Mouse (Mus musculus) CH12.LX (cell line): ENCODE data around the gene Phf14. TPM values are rescaled to one million over a fixed set of nuclear protein-coding genes. Genes with fewer than 3 reads are reported as not detected.

Experiments
- DNase-seq: peaks from one replicate; pipeline ENCODE4 v3.0.0-alpha.2; 2013; ENCODE audit errors: extremely low read depth
- H3K27ac ChIP-seq: 2 replicates; pipeline ENCODE4 v1.5.1; 2012; ENCODE audit warnings: low read depth, mild to moderate bottlenecking, control low read depth, moderate library complexity; ENCODE audit not compliant: insufficient read depth
- H3K27me3 ChIP-seq: replicated peaks from 2 replicates; pipeline ENCODE3; 2012; ENCODE audit warnings: inconsistent platforms
- H3K36me3 ChIP-seq, 2 experiments: replicated peaks in 1 of 2; 2 replicates each; pipeline versions ENCODE3 to v1.6.1; 2012; ENCODE audit warnings: inconsistent platforms in 1 of 2, low read length in 1 of 2, mild to moderate bottlenecking in 1 of 2, mixed read lengths in 1 of 2, moderate library complexity in 1 of 2; ENCODE audit not compliant: control insufficient read depth in 1 of 2, insufficient read depth in 1 of 2
- H3K4me1 ChIP-seq, 2 experiments: 2 replicates each; pipeline ENCODE4 v1.6.1; 2012; ENCODE audit warnings: inconsistent platforms in 1 of 2, moderate library complexity in 1 of 2; ENCODE audit not compliant: insufficient read depth in 2 of 2, control insufficient read depth in 1 of 2
- H3K4me2 ChIP-seq: 2 replicates; pipeline ENCODE4 v1.6.1; 2012; ENCODE audit warnings: low read depth, mild to moderate bottlenecking, control low read depth; ENCODE audit not compliant: poor library complexity, insufficient read depth, severe bottlenecking
- H3K4me3 ChIP-seq, 3 experiments: fragments of 150-350 bp in 1 of 3; sonication (generic) in 1 of 3; replicated peaks in 1 of 3; 2 replicates each; pipeline versions ENCODE3 to v1.5.1; 2011 to 2012; ENCODE audit warnings: low read depth in 2 of 3, low read length in 2 of 3, mild to moderate bottlenecking in 2 of 3, moderate library complexity in 2 of 3, control low read depth in 1 of 3, improper control_type of control experiment in 1 of 3, inconsistent platforms in 1 of 3, mixed read lengths in 1 of 3; ENCODE audit not compliant: poor library complexity in 1 of 3
- H3K79me2 ChIP-seq: replicated peaks from 2 replicates; pipeline ENCODE4 v1.6.1; 2012; ENCODE audit warnings: mild to moderate bottlenecking, moderate library complexity; ENCODE audit not compliant: control insufficient read depth, poor library complexity, insufficient read depth, severe bottlenecking; ENCODE audit errors: extremely low read depth
- H3K9ac ChIP-seq: 2 replicates; pipeline ENCODE4 v1.6.1; 2012; ENCODE audit warnings: low read depth, mild to moderate bottlenecking, control low read depth, moderate library complexity; ENCODE audit not compliant: insufficient read depth
- H3K9me3 ChIP-seq: replicated peaks from 2 replicates; pipeline ENCODE3; 2012; ENCODE audit warnings: low read length, inconsistent platforms, mixed read lengths
- CHD2 ChIP-seq: IDR thresholded peaks from 2 replicates; pipeline ENCODE4 v1.6.1; 2011; ENCODE audit warnings: low read length, improper control_type of control experiment
- CTCF ChIP-seq, 2 experiments: IDR thresholded peaks in 1 of 2; conservative IDR thresholded peaks in 1 of 2; 2 replicates each; pipeline ENCODE4 v1.5.1; 2011 to 2012; ENCODE audit warnings: low read depth in 2 of 2, low read length in 2 of 2, improper control_type of control experiment in 1 of 2, inconsistent platforms in 1 of 2, mild to moderate bottlenecking in 1 of 2, moderate library complexity in 1 of 2
- GABPA ChIP-seq: IDR thresholded peaks from 2 replicates; pipeline ENCODE4 v1.6.1; 2012; ENCODE audit warnings: low read depth, low read length, improper control_type of control experiment, inconsistent platforms; ENCODE audit not compliant: insufficient replicate concordance
- HCFC1 ChIP-seq: IDR thresholded peaks from 2 replicates; pipeline ENCODE4 v1.6.1; 2012; ENCODE audit warnings: low read depth, mild to moderate bottlenecking, inconsistent platforms, low read length, improper control_type of control experiment
- IRF4 ChIP-seq: IDR thresholded peaks from 2 replicates; pipeline ENCODE4 v1.6.1; 2014; ENCODE audit warnings: low read depth, mild to moderate bottlenecking, inconsistent platforms, low read length, improper control_type of control experiment
- JUN ChIP-seq: IDR thresholded peaks from 2 replicates; pipeline ENCODE4 v1.6.1; 2011; ENCODE audit warnings: low read depth, mild to moderate bottlenecking, low read length, improper control_type of control experiment, moderate library complexity; ENCODE audit not compliant: insufficient read depth
- JUND ChIP-seq: conservative IDR thresholded peaks from 2 replicates; pipeline ENCODE4 v1.6.1; 2011; ENCODE audit warnings: low read depth, low read length, improper control_type of control experiment
- KAT2A ChIP-seq: IDR thresholded peaks from 2 replicates; pipeline ENCODE4 v1.6.1; 2012; ENCODE audit warnings: low read length, improper control_type of control experiment, inconsistent platforms; ENCODE audit not compliant: insufficient replicate concordance
- MEF2A ChIP-seq: IDR thresholded peaks from 2 replicates; pipeline ENCODE4 v1.6.1; 2014; ENCODE audit warnings: low read depth, mild to moderate bottlenecking, inconsistent platforms, low read length, improper control_type of control experiment, borderline replicate concordance
- MYC ChIP-seq: IDR thresholded peaks from 2 replicates; pipeline ENCODE4 v1.6.1; 2011; ENCODE audit warnings: low read depth, mild to moderate bottlenecking, improper control_type of control experiment, low read length
- NELFE ChIP-seq: IDR thresholded peaks from 2 replicates; pipeline ENCODE4 v1.6.1; 2011; ENCODE audit warnings: low read depth, low read length, improper control_type of control experiment
- NRF1 ChIP-seq: IDR thresholded peaks from 2 replicates; pipeline ENCODE4 v1.6.1; 2014; ENCODE audit warnings: low read depth, mild to moderate bottlenecking, inconsistent platforms, low read length, improper control_type of control experiment, moderate library complexity
- POLR2AphosphoS2 ChIP-seq: IDR thresholded peaks from 2 replicates; pipeline ENCODE4 v1.6.1; 2011; ENCODE audit warnings: low read depth, low read length, improper control_type of control experiment
- RAD21 ChIP-seq: IDR thresholded peaks from 2 replicates; pipeline ENCODE4 v1.6.1; 2011; ENCODE audit warnings: low read depth, mild to moderate bottlenecking, low read length, improper control_type of control experiment, moderate library complexity
- SIN3A ChIP-seq: IDR thresholded peaks from 2 replicates; pipeline ENCODE4 v1.6.1; 2012; ENCODE audit warnings: low read length, improper control_type of control experiment, inconsistent platforms
- SMC3 ChIP-seq: IDR thresholded peaks from 2 replicates; pipeline ENCODE4 v1.6.1; 2011; ENCODE audit warnings: low read depth, low read length, improper control_type of control experiment
- TBP ChIP-seq: conservative IDR thresholded peaks from 2 replicates; pipeline ENCODE4 v1.6.1; 2011; ENCODE audit warnings: low read depth, low read length, improper control_type of control experiment
- TCF12 ChIP-seq: IDR thresholded peaks from 2 replicates; pipeline ENCODE4 v1.6.1; 2014; ENCODE audit warnings: low read depth, mild to moderate bottlenecking, inconsistent platforms, low read length, improper control_type of control experiment
- UBTF ChIP-seq: IDR thresholded peaks from 2 replicates; pipeline ENCODE4 v1.6.1; 2012; ENCODE audit warnings: low read depth, mild to moderate bottlenecking, inconsistent platforms, low read length, improper control_type of control experiment, moderate library complexity
- USF1 ChIP-seq: IDR thresholded peaks from 2 replicates; pipeline ENCODE4 v1.6.1; 2014; ENCODE audit warnings: low read depth, mild to moderate bottlenecking, inconsistent platforms, low read length, improper control_type of control experiment
- ZKSCAN1 ChIP-seq: IDR thresholded peaks from 2 replicates; pipeline ENCODE4 v1.6.1; 2012; ENCODE audit warnings: low read depth, inconsistent platforms, low read length, improper control_type of control experiment, borderline replicate concordance
- ZMIZ1 ChIP-seq: IDR thresholded peaks from 2 replicates; pipeline ENCODE4 v1.6.1; 2012; ENCODE audit warnings: low read depth, mild to moderate bottlenecking, inconsistent platforms, low read length, improper control_type of control experiment
- ZNF384 ChIP-seq: IDR thresholded peaks from 2 replicates; pipeline ENCODE4 v1.6.1; 2012; ENCODE audit warnings: low read depth, low read length, improper control_type of control experiment, inconsistent platforms
- dilution Hi-C: fragments of 300-500 bp; cut with MboI; formaldehyde crosslinking; loops from 2 replicates; pipeline ENCODE4 v1.14.3; 2020; ENCODE audit warnings: low sequenced_read_pairs; ENCODE audit not compliant: extremely low pct_unique_long_range_greater_than_20kb, extremely low pct_ligation_motif_present
- in situ Hi-C: fragments of 300-500 bp; cut with MboI; formaldehyde crosslinking; loops from 3 replicates; pipeline ENCODE4 v1.14.3; 2019; ENCODE audit warnings: low sequenced_read_pairs, low pct_ligation_motif_present, low pct_unique_long_range_greater_than_20kb, mixed read lengths
- polyA plus RNA-seq: library from polyadenylated mRNA; unstranded; fragments of >175 nt; gene quantifications from 2 replicates; pipeline ENCODE4 v1.2.1, GENCODE M21; 2012; ENCODE audit warnings: low read depth; ENCODE audit not compliant: insufficient read length
- total RNA-seq, 2 experiments: library from RNA; depleted of rRNA; stranded (reverse); fragments of 300-350 nt in 1 of 2; fragments of >200 nt in 1 of 2; gene quantifications; 2 replicates each; pipeline ENCODE4 v1.2.3; 2012 to 2014

The Phf14 gene
- total and polyA plus RNA-seq, 3 experiments, result 24.7 to 41.2 (median 26.0) TPM

DNA sequence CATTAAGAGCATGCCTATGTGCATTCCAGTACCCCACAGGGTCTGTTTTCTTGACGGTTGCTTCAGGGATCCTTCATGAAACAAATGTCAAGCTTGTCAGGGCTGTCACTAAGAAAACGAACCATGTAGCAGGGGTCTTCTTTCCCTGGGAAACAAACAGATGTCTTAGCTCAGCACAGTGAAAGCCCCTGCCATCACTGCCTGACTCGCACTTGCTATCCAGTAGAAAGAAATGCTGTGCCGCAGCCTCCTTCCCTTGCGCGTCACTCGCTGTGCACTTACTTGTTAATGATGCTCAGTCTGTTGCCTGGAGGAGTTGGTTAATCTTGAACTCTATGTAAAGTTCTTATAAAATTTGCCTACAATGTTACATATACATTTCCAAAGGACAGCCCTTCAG lies 169.7 kb downstream of the Phf14 start:
- Histone ChIP-seq H3K4me2 (no peak overlapping the region), H3K9me3 (no peaks in the 10 kb centered on the region), H3K27me3 (no peaks in the 10 kb centered on the region), H3K9ac (no peak overlapping the region), H3K27ac (no peak overlapping the region), H3K36me3 (peaks cover 4 to 8% of the 10 kb centered on the region in 2 experiments), H3K79me2 (no peaks in the 10 kb centered on the region)
- in situ Hi-C loops, result no loop called here
- TF ChIP-seq POLR2AphosphoS2 (no peak), ZNF384 (no peak), MYC (no peak), JUN (no peak), IRF4 (no peak), NELFE (no peak), CHD2 (no peak), USF1 (no peak), SMC3 (no peak), ZMIZ1 (no peak), UBTF (no peak), TBP (no peak), KAT2A (no peak)
- TF ChIP-seq, all 38 proteins: peak for 0
- H3K4me1 ChIP-seq, result peaks cover 4 to 30% of the 10 kb centered on the region in 2 experiments
- no peak overlapping the region for H3K4me3 ChIP-seq
- dilution Hi-C loops, result no loop called here
- no peak for DNase-seq

DNA sequence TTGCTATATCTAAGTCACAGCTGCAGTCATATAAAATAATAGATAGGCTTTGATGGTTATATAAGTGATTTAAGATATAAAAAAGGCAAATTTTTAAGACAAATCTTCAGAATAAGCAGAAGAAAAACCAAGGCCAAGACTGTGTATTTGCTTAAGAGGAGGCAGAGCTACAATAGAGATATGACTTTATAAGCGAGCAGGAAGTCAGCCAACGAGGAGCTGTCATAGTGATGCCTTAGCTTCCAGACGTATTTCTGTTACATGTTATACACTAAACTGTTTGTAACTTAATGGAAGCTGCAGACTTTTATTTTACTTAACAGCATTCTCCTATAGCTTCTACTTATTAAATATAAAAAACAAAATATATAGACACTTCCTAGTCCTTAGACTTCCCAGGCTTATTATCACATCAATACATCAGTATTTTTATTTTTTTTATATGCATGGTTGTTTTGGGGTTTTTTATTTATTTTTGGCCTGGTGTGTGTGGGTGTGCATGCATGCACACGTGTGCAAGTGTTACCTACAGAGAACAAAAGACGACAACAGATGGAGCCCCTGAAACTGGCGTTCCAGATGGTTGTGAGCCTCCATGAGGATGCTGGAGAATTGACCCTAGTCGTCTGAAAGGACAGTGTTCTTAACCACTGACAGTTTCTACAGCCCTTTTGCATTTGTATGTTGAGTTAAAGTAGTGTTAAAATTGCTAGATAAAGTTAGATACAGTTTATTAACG lies 170.4 kb downstream of the Phf14 start:
- no peaks in the 10 kb centered on the region for H3K79me2 ChIP-seq
- H3K36me3 ChIP-seq, result peaks cover 4 to 8% of the 10 kb centered on the region in 2 experiments
- in situ Hi-C loops (no loop called here), dilution Hi-C loops (no loop called here)
- no peak overlapping the region for H3K27ac ChIP-seq
- H3K4me2 ChIP-seq, result no peak overlapping the region
- peaks cover 4 to 36% of the 10 kb centered on the region in 2 experiments for H3K4me1 ChIP-seq
- H3K27me3 ChIP-seq, result no peaks in the 10 kb centered on the region
- no peak for DNase-seq
- H3K9me3 ChIP-seq, result no peaks in the 10 kb centered on the region
- no peak overlapping the region for H3K9ac ChIP-seq
- TF ChIP-seq GABPA (no peak), SIN3A (no peak), KAT2A (no peak), USF1 (no peak), NRF1 (no peak), POLR2AphosphoS2 (no peak), RAD21 (no peak), HCFC1 (no peak), UBTF (no peak), CHD2 (no peak), TCF12 (no peak), SMC3 (no peak), MEF2A (no peak), ZKSCAN1 (no peak), MYC (no peak), JUND (no peak), JUN (no peak), CTCF (conservative IDR thresholded peaks at IDR 0.05 in 1 of 2, IDR thresholded peaks at IDR 0.05 in 1 of 2; ENCODE audit: low read depth in 2 of 2, low read length in 2 of 2) (no peak)
- no peak overlapping the region for H3K4me3 ChIP-seq
